Mouse (Mus musculus): ENCODE data around the gene Pramef8.
"Not testable (repeated sequence)": the region's sequence is repeated elsewhere in the genome, so short reads cannot be mapped to it uniquely, and the experiment has no call there.

The Pramef8 gene

DNA sequence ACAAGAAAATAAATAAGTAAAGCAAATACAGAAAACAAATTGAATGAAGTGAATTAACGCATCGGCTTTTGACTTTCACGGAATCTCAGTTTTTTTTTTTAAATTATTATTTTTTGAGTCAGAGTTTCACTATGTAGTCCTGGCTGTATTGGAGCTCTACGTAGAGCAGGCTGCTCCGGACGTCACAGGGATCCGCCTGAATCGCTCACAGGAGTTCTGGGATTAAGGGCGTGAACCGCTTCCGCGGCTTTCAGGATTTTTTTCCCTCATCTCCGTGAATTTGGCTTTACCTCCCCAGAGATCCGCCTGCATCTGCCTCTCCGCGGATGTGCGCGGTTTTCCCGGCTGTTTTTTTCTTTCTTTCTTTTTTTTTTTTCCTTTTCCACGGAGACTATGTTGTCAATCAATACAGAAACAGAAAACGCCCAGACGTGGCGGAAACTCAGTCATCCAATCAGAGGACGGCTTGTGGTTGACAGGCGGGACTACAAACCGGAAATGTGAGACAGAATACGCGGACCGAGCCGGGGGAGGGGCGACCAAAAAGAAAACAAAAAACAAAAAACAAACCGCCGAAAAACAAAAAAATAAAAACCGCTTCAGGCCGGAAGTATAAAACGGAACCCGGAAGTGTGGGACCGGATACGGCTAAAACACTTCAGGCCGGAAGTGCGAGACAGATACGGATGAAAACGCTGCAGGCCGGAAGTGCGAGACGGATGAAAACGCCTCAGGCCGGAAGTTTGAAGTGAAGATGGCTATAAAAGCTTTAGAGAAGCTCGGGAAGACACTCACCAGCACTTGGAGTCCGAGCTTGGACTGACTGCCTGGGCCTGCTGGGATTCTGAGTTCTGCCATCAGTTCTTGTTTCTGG lies at the start of gene Pramef8:
Gene Pramef8, plus strand, starts transcription at position 208 of the 874 bp plus-strand sequence.
- peak; percentile 94 for DNase-seq

DNA sequence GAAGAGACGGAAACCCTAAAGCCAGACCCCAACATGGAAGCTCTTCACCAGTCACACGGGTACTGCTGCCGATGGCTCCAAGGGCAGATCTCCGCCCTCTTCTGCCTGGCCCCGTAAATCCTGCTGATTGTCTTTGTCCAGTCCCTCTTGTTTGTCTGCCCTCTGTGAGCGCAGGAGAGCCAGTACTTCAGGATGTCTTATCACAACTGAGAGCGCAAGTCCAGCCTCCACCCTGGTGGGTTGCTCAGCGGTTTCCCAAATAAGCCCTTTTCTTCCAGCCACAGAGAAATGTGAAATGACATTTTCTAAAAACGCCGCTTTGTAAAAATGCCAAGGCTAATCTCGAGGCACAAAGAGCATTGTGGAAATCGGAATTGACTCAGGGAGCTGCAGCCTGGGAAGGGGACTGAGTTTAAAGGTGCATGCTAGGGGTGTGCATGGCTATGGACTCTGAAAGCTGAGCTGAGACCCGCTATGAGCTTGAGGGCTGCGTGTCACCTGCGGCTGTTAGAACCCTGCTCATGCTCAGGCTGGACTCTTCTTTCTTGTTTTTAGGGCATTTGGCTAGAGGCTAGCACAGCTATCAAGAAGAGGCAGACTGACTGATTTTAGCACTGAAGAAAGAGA lies 45.7 kb upstream of the Pramef8 start:
- DNase-seq: no peak

DNA sequence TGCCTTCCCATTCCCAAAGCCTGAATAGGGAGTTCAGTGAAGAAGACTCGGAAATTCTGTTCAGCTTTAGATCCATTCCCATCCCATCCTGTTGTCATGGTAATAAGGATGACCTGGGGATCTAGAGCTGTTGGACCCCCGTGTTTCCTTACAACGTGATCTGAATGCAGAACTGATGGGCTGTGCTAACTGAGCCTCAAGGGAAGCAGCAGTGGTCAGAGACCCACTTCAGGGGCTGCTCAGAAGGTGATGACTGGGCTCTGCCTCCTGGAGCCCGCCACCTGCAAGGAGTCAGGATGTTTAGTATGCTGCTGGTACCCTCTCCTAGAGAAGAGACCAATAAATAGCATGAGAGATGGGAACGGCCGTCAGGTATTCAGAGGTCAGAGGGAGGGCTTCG lies 32.7 kb upstream of the Pramef8 start:
- DNase-seq: no peak

DNA sequence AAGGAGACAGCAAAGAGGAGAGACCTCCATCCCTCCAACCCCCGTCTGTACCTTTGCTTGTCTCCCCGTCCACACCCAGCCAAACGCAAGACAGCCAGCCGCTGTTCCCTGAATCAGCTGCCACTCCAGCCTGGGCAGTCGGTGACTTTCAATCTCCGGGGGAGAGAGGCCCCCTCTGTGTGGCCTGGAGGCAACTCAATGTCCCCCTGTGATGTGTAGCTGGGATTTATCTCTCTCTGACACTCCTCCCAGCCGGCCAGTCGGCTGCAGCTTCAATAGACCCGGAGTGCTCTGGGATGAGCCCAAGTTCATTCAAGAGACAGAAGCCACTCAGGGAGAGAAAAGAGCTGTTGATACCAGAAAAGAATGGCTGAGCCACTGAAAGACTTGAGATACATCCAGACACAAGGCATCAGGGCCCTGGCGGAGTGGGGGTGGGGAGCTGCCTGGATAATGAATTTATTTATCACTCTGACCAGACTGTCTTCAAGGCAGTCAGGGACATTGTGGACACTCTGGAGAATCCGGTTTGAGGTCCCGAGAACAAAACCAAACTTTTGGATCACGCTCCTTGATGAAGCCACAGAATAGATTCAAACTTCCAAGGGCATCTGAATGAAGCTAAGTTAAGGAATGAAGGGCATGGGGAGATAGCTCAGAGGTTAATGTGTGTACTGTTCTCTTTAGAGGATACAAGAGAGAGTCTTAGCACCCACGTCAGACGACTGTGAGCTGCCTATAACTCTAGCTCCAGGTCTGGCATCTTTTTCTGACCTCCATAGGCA lies 32.1 kb upstream of the Pramef8 start:
- DNase-seq: peak; percentile 48 to 60

DNA sequence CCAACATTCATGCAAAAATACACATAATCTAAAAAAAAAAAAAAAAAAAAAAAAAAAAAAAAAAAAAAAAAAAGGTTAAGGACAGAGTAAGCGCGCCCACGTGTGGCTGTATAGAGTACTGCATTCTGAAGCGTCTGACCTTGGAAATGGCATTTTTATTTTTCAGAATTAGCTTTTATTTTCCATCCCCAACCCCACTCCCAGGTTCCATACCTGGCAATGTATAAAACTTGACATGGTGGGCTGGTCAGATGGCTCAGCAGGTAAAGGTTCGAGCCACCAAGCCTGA lies 31.6 kb upstream of the Pramef8 start:
- peak; percentile 76 to 84 for DNase-seq

DNA sequence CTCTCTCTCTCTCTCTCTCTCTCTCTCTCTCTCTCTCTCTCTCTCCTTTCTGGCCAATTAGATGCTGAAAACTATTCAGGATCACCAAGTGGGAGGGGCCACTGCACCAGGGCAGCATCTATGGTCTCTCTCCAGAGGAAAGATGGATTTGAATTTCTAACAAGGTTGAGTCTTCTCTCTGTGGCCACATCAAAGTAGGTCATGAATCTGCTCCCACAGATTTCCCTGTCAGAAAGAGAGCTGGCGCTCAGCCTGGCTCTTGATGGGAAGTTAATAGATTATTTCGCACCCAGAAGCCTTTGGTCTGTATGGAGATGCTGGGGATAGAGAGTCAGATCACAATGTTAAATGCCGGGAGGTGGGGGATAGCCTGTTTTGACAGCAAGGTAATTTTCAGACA lies 30.1 kb upstream of the Pramef8 start:
- DNase-seq: peak; percentile 72 to 73

DNA sequence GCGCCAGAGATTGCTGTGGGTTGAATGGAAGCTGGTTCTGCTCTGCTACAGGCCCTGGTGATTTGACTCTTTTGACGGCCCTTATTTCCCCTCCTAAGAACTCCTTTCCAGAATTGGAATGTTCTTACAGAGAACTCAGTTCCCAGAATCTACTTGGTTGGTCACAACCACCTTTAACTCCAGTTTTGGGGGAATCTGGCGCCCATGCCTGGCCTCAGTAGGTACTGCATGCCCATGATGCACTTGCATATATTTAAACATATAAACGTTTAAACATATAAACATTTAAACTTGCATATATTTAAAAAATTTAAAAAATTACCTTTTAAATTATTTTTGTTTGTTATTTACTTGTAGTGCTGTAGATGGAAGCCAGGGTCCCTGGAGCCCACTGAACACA lies 28.6 kb upstream of the Pramef8 start:
- DNase-seq: peak; percentile 40 to 61

DNA sequence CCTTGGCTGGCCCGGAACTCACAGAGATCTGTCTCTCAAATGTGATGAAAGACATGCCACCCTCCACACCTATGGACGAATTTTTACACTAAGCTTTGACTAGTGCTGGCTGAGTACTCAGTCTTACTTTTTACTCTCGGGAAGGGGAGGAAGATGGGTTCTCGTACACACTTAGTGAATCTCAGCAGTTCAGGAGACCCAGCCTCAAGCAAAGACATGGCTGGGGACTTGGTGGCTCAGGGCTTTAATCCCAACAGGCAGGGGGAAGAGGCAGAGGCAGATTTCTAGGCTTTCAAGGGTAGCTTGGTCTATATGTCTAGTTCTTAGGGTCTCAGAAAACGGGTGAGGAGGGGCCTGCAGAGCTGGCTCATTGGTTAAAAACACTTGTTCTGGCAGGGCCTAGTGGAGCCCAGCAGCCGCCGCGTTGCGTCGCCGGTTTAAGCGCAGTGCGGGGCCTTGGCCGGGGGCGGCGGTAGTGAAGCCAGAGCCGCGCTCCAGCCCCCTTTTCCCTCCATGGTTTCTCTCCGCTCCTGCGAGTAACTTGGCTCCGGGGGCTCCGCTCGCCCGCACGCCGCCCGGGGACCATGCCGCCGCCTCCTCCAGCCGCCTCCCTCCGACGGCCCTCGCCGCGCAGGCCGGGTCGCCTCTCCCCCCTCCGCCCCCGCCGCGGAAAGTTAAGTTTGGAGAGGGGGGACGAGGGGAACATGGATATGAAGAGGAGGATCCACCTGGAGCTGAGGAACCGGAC lies 23.1 kb upstream of the Pramef8 start:
- DNase-seq: peak; percentile 66 to 67

DNA sequence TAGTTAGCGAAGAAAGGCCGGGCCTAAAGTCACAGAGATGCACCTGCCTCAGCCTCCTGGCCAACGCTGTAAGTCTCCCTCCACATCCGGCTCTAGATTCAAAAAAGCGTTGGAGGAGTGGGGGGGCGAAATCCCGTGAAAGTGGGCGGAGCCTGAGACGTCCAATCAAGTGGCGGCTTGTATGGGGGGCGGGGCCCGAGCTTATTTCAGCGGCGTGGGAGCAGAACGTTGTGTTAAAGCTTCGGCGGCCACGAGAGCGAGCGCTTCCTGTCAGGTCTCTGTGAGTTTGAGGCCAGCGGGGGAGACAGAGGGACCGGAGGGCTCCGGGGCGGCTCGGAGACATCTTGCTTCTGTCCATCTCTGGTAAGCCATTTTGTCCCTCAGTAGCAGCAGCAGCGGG lies 18.0 kb upstream of the Pramef8 start, which contains the start of gene Pramel1:
Gene Pramel1, plus strand, starts transcription at position 248 of the 400 bp plus-strand sequence.
- no peak for DNase-seq

DNA sequence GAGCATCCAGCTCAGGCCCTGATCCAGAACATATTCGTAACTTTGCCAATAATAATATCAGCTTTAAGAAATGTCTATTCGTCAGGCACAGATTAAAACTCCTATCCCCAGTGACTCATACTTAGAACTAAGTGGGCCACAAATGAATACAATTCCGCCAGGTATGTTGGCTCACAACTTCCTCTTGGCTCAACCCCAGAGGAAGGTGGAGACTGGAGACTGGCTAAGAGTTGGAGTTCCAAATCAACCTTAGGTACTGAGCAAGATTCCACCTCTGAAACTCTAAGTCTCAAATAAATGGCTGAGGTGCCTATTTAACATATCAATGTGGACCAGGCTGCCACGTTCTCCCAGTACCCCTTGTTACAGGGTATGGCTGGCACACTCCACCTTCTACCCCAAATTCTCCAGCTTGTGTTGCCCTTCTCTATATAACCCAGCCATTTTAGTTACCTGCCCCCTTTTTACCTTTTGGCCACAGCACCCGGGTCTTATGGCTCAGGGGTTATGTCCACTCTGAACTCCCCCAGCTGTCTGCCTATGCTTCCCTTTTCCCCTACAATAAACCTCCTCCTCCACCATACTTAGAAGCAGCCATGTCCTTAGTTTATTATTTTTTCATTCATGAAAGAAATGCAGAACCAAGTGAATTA lies 534 bp upstream of the Pramef8 start:
- peak; percentile 46 to 53 for DNase-seq

DNA sequence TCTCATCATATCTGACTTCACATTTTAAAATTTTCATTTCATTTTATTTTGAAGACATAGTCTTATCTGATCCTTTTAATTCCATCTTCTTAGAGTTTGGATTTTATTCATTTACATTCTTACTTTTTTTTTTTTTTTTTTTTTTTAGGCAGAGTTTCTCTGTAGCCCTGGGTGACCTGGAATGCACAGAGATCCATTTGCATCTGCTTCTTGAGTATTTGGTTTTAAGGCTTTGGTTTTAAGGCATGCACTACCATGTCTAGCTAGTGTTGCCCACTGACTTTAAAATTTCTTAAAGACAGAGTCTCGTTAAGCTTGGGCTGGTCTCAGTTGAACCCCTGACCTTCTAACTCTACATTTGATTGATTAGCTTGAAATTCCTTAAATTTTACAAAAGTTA lies 1.4 kb downstream of the Pramef8 start:
- no peak for DNase-seq

DNA sequence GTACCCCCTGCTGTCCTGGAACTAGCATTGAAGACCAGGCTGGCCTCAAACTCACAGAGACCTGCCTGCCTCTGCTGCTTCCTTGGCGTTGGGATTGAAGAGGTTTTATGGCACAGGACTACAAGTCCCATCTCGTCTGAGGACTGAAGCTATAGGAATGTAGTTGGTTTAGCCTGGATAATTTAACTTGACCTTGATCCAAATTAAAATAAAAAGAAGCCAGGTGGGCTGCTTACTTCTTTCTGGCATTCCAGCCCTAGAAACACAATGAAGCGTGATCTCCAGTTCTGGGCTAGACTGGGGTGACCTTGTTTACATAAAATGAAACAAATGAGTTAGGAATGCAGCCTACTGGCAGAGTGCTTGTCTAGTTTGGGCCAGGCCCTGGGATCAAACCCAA lies 1.9 kb downstream of the Pramef8 start:
- DNase-seq: peak in 1 of 2 experiments; percentile 9

DNA sequence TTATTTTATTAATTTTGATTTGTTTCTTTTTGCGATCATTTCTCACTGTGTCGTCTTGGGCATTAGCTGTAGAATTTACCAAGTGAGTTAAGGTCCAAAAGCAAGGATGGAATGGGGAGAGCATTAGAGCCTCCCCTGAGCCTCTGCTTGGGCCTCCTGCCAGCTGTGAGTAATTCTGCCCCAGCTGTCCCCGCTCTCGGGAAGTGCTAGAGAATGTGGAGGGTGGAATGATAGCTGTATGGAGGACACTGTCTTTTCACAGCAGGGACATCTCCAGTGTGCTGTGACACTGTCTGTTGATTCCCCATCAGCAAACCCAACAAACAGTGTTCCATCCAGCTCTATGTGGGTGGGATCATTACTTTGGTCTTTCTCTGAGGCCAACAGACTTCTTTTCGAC lies 14.5 kb downstream of the Pramef8 start:
- DNase-seq: not testable (repeated sequence)

DNA sequence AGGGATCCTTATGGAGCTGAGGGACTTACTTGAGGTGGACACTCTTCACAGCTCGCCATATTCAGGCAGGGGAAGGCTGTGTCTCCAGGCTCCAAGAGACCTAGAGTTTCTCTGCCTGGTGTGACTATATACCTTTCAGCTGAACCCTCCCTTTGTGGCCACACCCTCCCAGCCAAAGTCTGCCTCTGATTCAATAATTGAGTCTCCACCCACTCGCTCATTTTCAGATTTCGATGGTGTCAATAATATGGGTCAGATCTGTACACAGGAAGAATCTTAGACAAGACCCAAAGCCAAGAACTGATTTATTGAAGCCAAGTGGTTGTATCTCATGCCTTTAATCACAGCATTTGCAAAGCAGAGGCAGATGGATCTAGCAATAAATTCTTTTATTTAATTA lies 38.0 kb downstream of the Pramef8 start, which contains the start of gene Oog4:
Gene Oog4, minus strand, starts transcription at position 101 of the 400 bp plus-strand sequence.
- no peak for DNase-seq
